Mouse (Mus musculus): Measurements from ENCODE around the gene Slc30a2.

GRCm38 (mm10) chr4:134378089-134378615 is 35.2 kb downstream of the Slc30a2 start:
- TF ChIP-seq MAFK (IDR thresholded peaks at IDR 0.05; ENCODE audit: insufficient read depth, low read depth, low read length) (no peak), ZNF384 (IDR thresholded peaks at IDR 0.05; ENCODE audit: low read depth, low read length) (no peak)

Measured in ES-E14 (cell line).